Mouse (Mus musculus) left cerebral cortex, adult 18-20 months (tissue): Measurements from ENCODE around the gene Setd6. TPM values are rescaled to one million over a fixed set of nuclear protein-coding genes. Genes with fewer than 3 reads are reported as not detected.

Experiments
- DNase-seq, 2 experiments: peaks; one replicate each; pipeline ENCODE4 v3.0.0; 2021 to 2022; ENCODE audit warnings: low spot score in 2 of 2, mixed read lengths in 1 of 2
- long read RNA-seq, 2 experiments: library from polyadenylated mRNA; stranded (forward); transcript quantifications; one replicate each; pipeline ENCODE4 v2.0.0; 2021
- total RNA-seq, 2 experiments: library from RNA; stranded (reverse); gene quantifications; 2 replicates each; pipeline ENCODE4 v1.2.3; 2021

Gene Setd6
- total RNA-seq, result 10 to 100 TPM; 17.2 to 17.6 TPM
- long read RNA-seq, experiment 1, transcript Setd6-201 (7 exons, 1,707 nt), result major isoform, 5 of 25 reads
- long read RNA-seq, experiment 1, partial matches to known transcripts, result 4 of 25 reads
- long read RNA-seq, experiment 1, other reads (novel, unspliced or antisense), result 15 of 25 reads
- long read RNA-seq, experiment 2, transcript Setd6-201 (7 exons, 1,707 nt), result major isoform, 8 of 23 reads
- long read RNA-seq, experiment 2, partial matches to known transcripts, result 1 of 23 reads
- long read RNA-seq, experiment 2, other reads (novel, unspliced or antisense), result 14 of 23 reads

DNA sequence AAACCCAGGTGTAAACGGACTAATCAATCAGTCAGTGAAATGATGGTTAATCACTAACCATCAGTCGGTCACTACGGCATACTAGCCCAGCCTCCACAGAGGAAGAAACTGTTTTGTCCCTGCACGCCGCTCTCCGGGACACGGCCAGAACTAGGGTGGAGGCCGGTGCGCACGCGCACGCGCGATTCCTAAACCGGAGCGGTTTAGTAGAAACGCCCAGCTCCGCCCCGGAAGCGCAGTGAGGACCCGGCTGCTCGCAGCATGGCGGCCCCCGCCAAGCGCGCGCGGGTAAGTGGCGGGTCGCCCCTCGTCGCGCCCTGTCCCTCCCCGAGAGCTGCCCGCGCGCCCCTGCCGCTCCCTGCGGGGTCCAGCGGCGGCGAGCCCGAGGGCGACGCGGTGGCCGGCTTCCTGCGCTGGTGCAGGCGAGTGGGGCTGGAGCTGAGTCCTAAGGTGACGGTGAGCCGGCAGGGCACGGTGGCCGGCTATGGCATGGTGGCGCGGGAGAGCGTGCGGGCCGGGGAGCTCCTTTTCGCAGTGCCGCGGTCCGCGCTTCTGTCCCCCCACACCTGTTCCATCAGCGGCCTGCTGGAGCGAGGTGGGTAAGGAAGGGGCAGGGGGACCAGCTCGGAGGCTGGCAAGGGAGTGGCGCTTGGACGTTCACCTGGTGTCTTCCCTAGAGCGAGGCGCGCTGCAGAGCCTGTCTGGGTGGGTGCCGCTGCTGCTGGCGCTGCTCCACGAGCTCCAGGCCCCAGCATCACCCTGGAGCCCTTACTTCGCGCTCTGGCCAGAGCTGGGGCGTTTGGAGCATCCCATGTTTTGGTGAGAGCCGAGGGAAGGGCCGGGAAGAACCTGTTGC, at the start of gene Setd6:
Gene Setd6, plus strand, starts transcription at position 206 of the 856 bp plus-strand sequence.
- DNase-seq, result peak; percentile 81 to 90

DNA sequence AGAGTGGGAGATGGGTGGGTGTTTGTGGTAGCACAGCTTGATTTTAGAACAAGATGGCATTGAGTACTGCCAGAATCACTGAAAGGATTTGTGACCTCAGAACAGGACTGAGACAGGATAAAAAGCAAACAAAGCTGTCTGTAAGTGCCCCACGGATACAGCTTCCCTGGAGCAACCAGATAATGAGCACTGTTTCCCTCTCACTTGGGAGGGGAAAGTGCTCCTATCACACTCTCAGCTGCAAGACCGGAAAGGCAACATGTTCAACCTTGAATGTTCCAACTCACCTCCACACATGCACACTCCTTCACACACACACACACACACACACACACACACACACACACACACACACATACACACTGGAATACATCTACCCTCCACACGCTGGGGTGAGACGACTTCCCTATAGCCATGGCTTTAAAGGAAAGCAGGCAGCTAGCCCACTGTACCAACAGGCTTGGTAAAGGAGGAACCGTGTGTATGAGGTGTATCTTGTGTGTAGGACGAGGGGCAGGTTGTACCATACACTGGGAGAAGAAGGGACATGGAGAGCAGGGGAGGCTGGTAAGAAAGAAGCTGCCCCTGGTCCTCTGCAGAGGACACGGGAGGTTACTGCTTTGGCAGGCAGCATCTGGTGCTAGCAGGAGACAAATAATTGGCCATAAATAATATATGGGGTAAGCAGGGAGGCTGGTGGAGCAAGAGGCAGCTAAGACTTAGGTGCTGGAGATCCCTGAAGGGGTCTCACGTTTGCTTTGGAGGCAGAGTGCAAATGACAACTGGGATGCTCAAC, 47.3 kb upstream of the Setd6 start:
- no peak for DNase-seq

DNA sequence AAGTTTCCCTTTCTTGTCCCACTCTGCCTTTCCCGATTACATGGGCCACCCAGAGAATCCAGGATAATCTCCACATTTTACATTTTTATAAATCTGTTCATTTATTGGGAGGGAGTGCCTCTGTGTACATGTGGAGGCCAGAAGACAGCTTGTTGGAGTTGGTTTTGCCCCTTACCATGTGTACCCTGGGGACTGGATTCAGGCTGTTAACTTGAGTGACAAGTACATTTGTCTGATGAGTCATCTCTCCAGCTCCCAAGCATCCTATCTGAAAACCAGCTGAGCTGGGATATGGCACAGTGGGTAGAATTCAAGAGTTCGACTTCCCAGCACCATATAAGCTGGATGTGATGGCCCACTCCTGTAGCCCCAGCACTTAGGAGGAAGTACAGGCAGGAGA, 45.7 kb upstream of the Setd6 start:
- DNase-seq, result no peak

DNA sequence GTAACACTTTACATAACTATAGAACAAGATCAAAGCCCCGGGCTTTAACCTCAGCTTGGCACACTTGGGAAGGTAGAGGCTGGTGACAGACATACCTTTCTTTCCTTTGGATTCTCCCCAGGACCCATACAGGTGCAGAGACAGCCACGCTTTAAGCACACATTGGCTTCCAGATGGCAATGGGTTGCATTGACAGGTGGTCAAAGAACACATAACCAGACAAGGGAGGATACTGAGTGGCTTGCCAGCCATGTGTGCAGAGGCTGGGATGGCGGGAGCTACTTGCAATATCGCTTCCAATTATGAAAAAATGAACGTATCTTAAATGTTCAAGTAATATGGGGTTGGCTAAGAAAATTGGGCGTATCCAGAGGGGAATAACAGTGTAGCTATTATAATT, 43.8 kb upstream of the Setd6 start:
- no peak for DNase-seq

DNA sequence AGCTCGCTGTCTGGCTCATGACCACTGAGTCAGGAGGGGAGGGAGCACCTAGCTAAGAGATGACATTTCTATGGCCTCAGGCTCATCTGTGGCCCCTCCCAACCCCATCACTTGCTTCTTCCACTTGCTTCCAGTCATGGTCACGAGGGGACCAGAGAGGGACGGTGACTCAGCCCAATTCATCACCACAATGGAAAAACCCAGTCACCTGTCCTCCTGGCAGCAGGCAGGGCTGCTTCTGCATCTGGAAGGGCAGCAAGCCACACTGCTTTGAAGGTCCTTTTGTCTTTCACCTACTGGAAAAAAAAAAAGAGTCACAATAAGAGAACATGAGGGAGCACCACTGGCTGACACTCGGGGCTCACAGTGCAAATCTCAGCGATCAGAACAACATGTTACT, 42.9 kb upstream of the Setd6 start:
- no peak for DNase-seq

DNA sequence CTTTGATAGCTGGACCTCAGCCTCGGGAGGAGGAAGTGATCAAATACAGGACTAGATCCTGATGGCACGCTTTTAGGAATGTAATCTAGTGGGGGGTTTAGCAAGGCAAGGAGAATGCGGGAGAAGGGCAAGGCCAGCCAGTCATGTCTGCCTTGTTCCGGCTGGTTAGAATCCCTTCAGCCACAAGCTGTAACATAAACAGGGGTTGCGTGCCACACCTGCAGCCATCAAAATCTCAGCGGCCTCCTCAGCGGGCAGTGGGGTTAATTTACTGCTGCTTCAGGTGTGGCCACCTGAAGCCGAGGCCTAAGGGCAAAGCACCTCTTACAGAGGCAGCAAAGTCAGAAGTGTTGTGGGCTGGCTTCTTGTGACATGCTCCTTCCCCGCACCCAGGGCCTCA, 39.0 kb upstream of the Setd6 start, which contains the start of gene Ndrg4:
Gene Ndrg4, plus strand, starts transcription at position 350 of the 400 bp plus-strand sequence.
- no peak for DNase-seq

DNA sequence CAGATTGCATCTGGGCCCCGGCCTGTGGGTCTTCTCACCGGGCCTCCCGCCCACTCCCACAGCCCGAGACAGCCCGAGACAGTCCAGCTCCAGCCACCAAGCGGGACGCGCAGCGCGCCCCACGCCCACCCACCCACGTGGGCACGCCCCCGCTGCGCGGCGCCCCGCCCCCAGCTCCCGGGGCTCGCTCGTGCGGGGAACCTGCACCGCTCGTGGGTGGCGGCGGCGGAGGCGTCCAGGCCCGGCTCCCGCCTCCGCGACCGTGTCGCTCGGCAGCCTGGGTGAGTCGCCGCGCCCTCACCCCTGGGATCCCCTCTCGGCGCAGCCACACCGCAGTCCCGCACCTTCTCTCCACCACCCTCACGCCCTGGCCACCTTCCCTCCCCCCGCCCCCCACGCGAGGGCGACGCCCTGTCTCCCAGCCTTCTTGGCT, 38.1 kb upstream of the Setd6 start:
- DNase-seq, result no peak

DNA sequence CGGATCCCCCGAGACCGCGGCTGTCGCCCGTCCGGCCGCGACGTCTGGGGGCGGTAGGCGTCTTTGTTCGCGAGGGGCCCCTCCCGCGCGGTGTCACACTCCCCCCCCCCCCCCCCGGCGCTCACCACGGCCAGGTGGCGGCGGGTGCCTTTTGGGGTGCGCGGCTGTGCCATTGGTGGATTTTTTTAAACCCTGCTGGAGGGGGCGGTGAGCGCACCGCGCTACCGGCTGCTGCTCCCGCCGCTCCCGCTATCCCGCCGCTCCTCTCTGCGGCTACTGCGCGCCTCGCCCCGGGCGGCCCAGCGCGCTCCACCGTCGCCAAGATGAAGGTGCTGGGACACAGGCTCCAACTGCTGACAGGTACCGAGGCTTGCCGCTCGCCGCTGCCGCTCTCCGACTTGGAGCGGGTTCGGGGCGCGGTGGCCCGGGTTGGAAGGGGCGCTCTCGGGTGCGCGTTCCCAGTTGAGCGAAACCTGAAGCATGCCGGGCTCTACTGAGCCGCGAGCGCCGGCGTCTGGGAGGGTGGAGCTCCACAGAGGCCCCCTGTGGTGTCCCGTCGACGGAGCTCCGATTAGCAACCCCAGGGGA, 37.6 kb upstream of the Setd6 start:
- DNase-seq, result peak; percentile 59 to 74

DNA sequence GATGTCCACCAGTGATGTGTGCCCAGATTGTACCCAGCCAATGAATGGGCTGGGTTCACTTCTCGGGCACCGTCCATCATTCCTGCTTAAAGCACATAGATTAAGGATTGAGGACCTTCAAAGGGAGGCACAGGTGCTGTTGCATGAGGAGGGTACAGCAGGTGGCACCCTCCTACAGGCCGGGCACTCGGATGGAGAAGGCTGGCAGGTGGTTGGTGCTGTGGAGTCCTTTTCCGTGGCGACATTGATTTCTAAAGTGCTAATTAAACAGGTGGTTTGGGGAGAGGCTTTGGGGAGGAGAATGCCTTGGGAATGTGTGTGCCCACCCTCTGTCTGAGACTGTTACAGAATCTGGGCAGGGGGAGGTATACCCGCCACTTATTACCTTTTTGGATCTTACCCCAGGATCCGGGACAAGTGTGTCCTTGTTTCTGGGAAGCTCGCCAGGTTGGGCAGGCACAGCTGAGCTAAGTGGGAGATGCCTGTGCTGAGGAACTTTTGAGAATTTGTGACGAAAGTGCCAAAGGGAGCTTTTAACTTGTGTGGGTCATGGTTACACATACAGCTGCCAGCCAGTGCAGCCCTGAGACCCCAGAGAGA, 27.5 kb upstream of the Setd6 start:
- peak; percentile 76 to 83 for DNase-seq

DNA sequence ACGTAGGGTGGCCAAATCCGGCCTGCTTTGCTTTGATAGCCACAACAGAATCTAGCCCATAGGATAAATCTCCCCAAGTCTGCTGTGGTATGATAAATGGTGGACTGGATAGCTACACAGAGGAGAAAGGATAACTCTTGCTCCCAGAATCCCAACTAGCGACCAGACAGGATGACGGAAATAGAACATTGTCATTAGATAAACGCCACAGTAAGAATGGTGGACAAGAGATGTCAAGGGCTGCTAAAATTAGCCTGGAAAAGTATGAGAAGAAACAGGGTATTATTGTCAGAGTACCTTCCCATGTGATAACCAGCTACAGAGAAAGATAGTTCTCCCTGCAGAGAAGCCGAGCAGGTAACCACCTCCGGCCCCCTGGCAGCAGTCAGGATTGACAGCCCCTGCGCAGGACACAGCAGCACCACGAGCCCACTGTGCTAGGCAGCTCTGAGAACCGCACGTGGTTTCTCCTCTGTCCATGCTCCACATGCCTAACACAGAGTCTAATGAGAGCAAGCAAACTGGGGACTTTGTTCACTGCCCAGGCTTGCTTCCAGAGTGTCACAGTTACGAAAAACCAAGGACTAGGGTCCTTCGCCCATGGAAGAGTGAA, 24.6 kb upstream of the Setd6 start:
- DNase-seq, result no peak

DNA sequence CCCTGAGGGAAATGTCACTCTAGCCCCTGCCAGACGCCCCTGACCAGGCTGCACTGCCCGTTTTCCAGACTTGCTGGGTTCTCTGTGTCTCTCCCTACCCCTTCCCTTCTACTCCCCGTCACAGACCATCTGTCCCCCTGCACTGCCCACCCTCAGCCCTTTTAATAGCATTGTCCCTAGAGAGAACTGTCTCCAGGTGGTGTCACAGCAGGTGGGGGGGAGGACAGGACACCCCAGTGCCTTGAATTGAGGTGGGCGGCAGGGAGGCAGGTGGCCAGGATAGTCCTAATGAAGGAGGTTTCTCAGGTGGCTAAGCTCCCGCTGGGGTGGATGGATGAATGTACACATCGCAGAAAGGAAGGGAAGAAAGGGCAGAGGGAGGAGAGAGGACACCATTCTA, 21.1 kb upstream of the Setd6 start:
- DNase-seq, result peak; percentile 70 to 75

DNA sequence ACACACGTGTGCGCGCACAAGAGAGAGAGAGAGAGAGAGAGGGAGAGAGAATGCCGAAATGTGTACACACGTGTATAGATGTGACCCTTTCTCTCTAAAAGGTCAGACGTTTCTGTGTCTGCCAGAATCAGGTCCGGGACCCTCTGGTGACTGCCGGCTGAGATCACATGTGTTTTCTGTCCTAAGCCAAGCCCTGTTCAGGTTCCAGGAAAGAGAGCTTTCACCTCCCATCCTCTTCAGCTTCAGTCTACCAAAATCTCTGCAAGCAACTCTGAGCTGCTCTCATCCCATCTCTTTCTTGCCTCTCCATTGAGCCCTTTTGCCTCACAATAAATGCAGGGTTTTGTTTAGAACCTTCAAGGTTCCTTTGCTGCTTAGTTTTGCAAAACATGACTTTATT, 19.0 kb upstream of the Setd6 start:
- DNase-seq, result no peak

DNA sequence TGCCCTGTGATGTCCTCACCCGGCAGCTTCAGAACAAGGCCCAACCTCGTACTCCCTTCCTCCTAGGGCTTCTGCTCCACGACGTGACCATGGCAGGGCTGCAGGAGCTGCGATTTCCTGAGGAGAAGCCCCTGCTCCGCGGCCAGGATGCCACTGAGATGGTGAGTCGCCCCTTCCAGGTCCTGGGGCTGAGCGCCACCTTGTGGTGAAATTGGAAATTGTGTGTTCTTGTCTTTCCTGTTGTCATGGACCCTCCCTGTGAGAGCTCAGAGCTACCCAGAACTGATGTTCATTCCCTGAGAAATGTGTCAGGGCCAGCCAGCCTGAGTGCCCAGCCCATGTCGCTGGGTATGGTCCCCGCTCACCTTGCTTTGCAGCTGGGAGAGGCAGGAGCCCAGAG, 18.6 kb upstream of the Setd6 start:
- DNase-seq, result peak; percentile 90 to 94

DNA sequence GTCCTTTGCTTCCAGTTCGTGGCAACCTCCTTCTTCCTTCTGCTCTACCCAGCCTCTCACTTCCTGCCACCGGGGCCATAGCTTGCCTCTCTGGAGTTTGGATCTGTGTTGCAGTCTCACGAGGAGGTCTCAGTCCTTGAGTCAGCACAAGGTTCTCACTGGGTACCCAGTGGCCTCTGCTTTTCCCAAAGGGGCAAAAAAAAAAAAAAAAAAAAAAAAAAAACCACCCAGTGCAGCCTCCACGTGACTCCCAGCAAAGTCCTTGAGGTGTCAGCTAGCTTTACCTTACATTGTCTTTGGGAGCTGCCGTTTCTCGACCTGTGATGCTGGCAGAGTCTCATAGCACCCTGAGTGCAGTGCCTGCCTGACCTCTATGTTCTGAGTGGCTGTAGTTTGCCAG, 17.5 kb upstream of the Setd6 start:
- DNase-seq, result no peak

DNA sequence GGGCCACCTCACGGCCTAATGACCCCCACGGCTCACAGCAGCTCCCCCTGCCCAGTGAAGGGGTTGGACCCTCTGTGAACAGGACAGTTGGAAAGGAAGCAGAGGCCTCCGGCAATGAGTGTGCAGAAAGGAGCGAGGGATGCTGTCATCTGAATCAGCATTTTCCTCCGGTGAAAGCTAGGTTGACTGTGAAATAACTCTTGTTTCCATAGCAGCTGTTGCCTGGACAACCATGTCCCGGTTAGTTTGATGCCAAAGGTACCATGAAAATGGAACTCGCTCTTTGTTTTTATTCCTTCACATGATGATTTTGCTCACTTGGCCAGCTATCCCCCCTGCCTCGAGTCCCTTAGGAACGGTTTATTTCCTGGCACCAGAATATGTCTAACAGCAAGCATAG, 15.4 kb upstream of the Setd6 start:
- DNase-seq, result peak; percentile 83 to 85

DNA sequence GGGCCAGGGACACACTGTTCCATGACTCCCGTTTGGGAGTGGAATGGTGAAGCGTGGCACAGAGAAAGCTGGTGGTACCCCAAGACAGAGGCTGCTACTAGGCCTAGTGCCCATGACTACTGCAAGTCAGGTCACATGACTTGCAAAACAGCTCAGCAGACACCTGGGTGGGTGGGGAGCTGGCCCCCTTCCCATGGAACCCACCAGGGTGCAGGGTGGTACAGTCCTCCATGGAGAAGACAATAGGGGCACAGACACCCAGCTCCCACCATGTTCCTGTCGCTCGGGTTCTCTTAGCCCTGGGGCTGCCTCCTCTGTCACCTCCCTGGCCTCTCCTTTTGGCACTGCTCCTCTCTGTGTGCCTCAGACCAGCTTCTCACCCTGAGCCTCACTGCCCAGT, 13.9 kb upstream of the Setd6 start:
- DNase-seq, result no peak

DNA sequence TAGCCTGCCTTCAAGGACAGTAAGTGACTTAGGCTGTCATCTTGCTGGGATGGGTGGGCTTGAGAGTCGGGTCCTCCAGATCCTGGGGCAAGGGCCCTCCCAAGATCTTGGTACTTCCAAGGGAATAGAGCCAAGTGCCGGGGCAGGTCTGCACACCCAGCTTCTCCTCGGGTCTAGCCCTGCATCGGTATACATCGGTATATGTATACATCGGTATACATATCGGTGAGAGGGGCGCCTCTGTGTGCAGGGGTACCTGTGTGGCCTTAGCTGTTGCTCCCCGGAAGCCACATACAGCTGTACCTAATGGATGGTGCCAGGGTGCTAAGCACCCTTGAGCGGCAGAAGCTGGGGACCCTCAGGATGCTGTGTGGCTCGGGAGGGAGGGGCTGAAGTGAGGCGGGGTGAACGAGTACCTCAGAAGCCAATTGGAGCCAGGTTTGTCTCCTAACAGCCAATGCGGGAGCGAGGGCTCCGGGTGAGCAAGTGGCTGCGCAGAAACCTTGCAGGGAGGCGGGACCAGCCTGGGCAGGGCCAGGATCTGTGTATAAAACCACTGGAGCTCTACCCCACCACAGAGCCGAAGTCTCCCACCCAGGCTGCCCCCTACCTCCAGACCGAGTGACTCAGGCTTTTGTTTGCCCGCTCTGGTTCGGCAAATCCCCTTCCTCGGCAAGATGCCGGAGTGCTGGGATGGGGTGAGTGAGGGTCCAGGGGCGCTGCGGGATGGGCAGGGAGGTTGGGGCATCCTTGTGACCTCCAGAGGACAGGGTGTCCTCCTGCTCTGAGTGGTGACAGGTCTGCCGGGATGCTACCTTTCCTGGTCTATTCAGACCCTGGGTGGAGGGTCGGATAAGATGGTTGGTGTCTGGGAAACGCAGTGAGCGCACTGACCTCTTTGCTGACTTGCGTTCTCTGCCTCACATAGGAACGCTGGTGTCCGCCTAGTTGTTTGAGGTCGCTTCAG, 12.9 kb upstream of the Setd6 start:
- DNase-seq, result peak; percentile 89 to 93

DNA sequence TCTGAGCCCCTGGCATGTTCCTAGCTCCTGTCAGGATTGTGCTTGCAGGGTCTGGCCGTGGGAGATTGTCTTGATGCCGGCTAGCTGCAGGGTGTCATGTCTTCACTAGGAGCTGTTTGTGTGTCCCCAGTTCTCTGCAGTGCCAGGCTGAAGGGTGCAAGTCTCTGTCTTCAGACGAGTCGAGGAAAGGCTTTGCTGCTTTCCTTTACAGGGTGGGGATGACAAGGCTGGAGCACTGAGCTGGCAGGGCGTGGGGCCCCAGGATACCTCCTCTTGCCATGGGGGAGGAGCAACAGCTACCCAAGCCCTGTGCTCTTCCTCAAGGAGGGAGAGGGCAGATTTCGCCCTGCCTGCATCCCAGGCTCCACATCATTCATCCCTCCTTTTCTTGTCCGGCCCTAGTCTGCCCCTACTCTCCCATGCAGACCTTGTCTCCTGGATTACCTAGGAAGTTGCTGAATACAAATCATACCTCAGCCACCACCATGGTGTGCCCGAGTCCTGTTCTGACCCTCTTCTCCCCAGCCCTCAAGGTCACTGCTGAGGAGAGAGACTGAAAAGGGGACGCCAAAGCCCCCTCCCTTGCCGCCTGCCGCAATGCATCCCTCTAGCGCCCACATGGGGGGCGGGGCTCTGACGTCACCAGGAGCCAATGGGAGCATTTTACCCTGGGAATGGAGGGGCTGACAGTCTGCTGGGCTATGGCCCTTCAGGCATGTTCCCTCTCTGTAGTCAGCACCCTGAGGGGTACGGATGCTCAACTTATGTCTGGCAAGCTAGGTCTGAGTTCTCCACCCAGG, 12.0 kb upstream of the Setd6 start:
- DNase-seq, result peak; percentile 81 to 86
